Mouse (Mus musculus): ENCODE data around the gene Kif4. TPM values are rescaled to one million over a fixed set of nuclear protein-coding genes. Genes with fewer than 3 reads are reported as not detected.
A peak's percentile ranks its signal among the peaks of the same experiment; 100 is the strongest.

Gene Kif4
- 1 to 10 TPM; 1.9 to 3.5 TPM for total RNA-seq (2021)
- long read RNA-seq, experiment 1, full-length matches to known transcripts = 4 of 7 reads
- long read RNA-seq, experiment 1, partial matches to known transcripts = 1 of 7 reads
- long read RNA-seq, experiment 1, other reads (novel, unspliced or antisense) = 2 of 7 reads
- long read RNA-seq, experiment 2, full-length matches to known transcripts = 4 of 5 reads
- long read RNA-seq, experiment 2, partial matches to known transcripts = 0 of 5 reads
- long read RNA-seq, experiment 2, other reads (novel, unspliced or antisense) = 1 of 5 reads

DNA sequence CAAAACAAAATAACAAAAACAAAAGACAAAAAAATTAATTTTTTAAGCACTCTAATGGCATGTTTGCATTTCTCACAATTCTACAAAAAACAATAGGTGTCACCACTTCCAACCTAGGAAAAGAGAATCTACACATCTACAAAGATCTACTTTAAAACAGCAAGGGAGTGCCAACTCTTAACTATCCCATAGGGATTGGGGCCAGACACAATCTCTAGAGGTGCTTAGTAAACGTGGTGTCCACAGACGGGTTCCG is at the start of gene Kif4:
Gene Kif4 (plus strand): TSS at position 192 of the 256 bp plus-strand sequence.
- DNase-seq = no peak
- intact Hi-C loops (cut with DNase I) = loop anchor here (10.0 kb wide), 2 partner anchors 131 to 319 kb away; partner anchors contain the start of gene Igbp1

DNA sequence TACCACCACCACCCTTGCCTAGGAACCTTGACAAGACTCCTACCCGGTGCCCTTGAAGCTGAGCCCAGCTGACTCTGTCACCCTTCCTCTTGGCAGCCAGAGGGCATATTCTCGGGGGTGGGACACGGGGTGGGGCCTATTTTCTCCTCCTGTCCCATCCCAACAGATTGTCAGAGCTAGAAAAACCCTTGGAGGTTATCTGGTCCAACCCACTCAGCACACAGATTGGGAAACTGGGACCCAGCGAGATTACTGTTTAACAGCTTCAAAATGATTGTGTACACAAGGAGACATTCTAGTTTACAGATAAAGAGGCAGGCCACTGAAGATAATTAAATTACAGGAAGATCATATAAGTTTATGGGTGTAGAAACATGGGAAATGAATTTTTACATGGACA is 30.7 kb upstream of the Kif4 start, which contains the start of gene P2ry4:
Gene P2ry4 (minus strand): TSS at position 79 of the 400 bp plus-strand sequence.
- no peak for DNase-seq
- intact Hi-C loops (cut with DNase I) = no loop called here

DNA sequence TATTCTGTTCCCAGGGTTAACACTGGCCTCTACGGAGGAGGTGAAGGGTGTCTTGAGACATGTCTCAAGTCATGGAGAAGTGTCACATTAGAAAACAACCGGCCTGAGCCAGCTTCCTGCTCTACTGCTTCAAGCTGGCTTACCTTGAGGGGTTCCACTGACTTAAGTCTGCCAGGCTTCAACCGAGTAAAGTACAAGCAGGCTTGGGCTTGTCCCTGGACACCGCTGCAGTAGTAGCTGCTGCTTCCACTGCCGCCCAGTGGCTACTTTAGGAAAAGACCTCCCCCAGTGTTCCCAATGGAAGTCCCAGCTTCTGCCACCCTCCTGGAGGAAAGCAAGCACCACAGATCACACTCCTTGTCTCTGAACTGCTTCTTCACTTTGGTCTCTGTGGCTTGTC is 28.1 kb upstream of the Kif4 start:
- intact Hi-C loops (cut with DNase I) = no loop called here
- peak; percentile 24 to 48 for DNase-seq

DNA sequence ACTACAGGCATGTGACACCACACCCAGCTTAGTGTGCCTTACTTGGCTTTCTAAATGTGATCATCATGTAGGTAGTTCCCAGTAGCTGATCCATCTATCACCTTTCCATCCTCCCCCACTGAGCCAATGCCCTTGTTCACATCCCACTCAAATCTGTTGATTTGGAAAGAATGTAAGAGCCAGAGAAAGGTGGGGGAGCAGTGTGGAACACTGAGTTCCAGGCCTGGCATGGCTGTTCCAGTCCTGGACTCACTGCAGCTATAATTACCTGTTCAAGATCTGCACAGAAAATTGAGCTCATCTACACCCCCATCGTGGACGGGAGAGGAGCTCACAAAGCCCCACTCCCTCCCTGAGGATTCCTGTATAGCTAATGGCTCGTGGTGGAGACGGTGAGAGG is 25.8 kb upstream of the Kif4 start:
- DNase-seq = no peak
- intact Hi-C loops (cut with DNase I) = no loop called here

DNA sequence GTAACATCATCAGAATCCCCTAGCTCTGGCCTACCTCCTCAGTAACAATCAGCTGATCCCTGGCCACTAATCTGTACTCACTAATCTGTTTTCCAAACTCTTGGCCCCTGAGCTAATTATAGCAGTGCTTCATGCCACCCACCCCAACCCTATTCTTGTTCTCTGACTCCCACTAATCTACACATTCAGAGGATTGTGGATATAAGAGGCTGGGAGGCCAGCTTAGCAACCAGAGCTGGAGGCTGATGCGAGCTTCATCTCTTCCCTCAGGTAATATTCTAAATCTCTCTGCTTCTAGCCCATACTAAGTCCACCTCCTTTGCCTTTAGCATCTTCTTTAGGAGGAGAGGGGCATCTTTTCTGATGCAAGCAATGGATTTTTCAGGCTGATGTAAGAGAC is 20.2 kb upstream of the Kif4 start, which contains the start of gene Arr3:
Gene Arr3 (plus strand): TSS at position 184 of the 400 bp plus-strand sequence.
- intact Hi-C loops (cut with DNase I) = no loop called here

GRCm38 (mm10) chrX:100618488-100618887 is 7.0 kb upstream of the Kif4 start:
- intact Hi-C loops (cut with DNase I) = no loop called here

More for the DNA sequence above, 20.2 kb upstream of the Kif4 start, which contains the start of gene Arr3:
- no peak for DNase-seq

DNA sequence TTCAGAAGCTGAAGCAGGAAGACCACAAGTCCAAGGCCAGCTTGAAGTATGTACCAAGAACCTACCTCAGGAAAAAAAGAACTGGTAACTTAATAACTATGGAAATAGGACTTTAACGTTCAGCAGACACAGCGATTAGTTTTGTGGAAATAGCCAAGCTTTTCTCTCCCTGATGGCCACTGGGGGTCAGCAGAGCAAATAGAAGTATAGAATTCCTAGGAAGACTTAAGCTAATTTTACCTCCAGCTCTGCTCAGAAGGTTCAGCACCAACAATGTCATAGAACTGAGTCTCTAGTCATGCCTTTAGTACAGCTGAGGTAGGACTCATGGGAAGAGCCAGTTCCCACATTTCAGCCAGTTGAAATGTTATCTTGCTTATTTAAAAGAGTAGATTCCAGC is 4.2 kb upstream of the Kif4 start:
- DNase-seq = no peak
- intact Hi-C loops (cut with DNase I) = loop anchor here (5.0 to 10.0 kb wide), 3 partner anchors 111 to 323 kb away; partner anchors contain the start of gene Igbp1

More at GRCm38 (mm10) chrX:100618488-100618887, 7.0 kb upstream of the Kif4 start:
- no peak for DNase-seq

- DNase-seq = no peak
- intact Hi-C loops (cut with DNase I) = loop anchor here (5.0 to 10.0 kb wide), 3 partner anchors 108 to 321 kb away; partner anchors contain the start of gene Igbp1
Observed at GRCm38 (mm10) chrX:100624242-100624641, 1.3 kb upstream of the Kif4 start.

DNA sequence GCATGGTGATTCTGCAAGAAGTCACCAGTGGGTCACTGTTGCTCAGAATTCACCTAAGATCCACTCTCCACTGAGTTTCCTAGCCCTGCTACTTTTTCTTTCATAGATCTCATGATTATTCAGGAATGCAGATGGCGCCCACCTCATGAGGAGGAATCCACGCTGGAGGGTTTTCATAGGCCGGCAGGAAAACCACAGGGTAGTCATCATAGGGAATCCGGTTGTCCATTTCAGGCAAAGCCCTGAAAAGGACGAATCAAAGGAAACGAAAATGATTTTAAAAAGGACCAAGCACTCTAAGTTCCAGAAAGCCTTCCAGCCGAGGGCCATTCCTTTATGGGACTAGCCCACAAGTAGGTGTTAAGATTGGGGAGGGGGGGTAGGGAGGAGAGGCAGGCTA is 391 bp upstream of the Kif4 start:
- DNase-seq = no peak
- intact Hi-C loops (cut with DNase I) = loop anchor here (10.0 kb wide), 2 partner anchors 130 to 320 kb away; partner anchors contain the start of gene Igbp1

DNA sequence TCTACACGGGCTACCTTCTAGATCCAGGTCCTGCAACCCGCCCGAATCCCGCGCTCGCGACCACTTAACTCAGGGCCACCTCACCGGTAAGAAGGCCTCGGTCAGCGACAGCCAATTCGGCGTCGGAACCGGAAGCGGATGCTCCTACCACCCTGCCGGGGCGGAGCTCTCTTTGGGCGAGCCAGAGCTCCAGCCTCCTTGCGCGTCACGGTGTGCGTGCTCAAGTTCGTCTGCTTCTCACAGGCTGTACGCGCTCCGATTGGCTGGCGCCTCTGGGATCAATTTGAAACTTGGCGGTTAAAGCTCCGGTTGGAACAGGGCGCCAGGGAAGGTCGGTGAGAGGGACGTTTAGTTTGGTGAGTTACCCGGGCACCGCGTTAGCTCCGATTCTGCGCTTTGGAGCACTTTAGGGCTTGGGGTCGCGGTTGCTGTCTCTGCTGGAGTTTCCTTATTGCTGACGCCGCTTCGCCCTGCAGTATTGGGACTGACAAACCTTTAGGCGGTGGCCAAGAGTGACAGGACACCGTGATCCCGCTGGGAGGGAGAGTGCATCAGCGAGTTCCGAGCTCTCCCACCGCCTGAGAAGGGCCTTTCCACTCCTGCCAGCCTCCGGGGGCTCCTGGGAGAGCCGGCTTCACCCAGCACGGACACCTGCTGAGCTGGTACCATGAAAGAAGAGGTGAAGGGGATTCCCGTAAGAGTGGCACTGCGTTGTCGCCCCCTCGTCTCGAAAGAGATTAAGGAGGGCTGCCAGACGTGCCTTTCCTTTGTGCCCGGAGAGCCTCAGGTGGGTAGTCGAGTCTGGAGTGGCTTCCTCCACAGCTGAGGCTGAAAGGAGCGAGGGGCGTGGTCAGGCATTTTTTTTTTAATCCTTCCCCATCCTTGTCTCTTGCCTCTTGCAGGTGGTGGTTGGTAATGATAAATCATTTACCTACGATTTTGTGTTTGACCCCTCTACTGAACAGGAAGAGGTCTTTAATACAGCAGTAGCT is 561 bp downstream of the Kif4 start, which contains the start of gene Pdzd11:
Gene Pdzd11 (minus strand): TSS at position 767 of the 992 bp plus-strand sequence.
- peak; percentile 88 to 89 for DNase-seq
- intact Hi-C loops (cut with DNase I) = loop anchor here (10.0 kb wide), 2 partner anchors 131 to 319 kb away; partner anchors contain the start of gene Igbp1

DNA sequence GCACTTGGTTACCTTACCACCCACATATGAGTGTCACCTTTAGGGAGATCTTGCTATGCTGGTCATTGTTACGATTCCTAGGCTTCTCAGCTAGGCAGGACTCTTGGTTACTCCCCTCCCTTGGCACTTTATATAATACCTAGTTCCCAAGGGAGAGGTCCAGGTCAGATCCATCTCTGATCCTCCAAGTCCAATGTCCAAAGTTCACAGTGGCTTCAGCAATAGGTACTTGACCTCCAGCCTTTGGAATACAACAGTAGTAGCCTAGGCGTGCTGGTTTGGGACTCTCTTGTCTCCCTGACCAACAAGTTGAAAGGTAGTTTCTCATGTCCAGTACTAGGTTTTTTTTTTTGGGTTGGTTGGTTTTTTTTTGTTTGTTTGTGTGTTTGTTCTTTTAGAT is 3.5 kb downstream of the Kif4 start:
- intact Hi-C loops (cut with DNase I) = loop anchor here (10.0 kb wide), 2 partner anchors 134 to 316 kb away; partner anchors contain the start of gene Igbp1
- no peak for DNase-seq

- no peak for DNase-seq
- intact Hi-C loops (cut with DNase I) = no loop called here
Observed at GRCm38 (mm10) chrX:100638477-100638876, 12.9 kb downstream of the Kif4 start.

GRCm38 (mm10) chrX:100652848-100653247 is 27.3 kb downstream of the Kif4 start:
- intact Hi-C loops (cut with DNase I) = no loop called here
- no peak for DNase-seq

DNA sequence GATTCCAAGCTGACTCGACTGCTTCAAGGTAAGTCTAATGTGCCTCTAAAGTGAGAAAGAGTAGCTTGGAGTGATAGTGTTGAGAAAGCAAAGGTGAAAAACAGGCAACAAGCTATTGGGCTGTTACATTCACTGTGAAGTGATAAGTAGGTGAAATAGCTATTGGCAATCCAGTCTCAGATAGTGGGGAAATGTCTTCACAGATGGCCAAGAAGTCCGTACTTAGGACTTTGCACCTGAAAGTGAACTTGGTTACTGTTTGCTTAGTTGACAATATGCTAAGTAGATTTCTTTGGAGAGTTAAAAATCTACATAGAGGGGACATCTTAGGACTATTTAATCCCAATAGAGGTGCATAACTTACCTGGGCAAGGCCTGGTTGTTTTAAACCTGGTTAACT is 39.3 kb downstream of the Kif4 start:
- no peak for DNase-seq
- intact Hi-C loops (cut with DNase I) = no loop called here

DNA sequence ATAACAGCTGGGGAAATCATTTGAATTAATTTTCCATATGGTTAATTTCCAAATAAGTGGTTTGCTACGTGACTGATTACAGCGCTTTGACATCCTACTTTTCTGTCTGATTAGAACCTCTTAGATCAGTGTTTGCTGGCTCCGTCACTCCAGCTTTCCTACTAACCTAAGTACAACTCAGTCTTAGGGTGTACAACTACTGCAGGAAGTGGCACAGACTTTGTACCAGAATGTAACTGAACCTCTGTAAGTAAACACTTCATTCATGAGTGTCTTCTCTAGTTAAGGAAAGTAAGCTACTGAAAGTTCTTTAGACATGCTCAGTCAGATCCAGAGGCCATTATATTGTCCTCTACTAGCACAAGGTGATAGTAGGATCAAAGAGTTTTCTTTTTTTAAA is 52.7 kb downstream of the Kif4 start:
- intact Hi-C loops (cut with DNase I) = loop anchor here (10.0 kb wide), 1 partner anchor 57 kb away; no protein-coding TSS in a partner anchor
- DNase-seq = no peak

GRCm38 (mm10) chrX:100686527-100686926 is 61.0 kb downstream of the Kif4 start:
- no peak for DNase-seq
- intact Hi-C loops (cut with DNase I) = no loop called here

- intact Hi-C loops (cut with DNase I) = no loop called here
- no peak for DNase-seq
Observed at GRCm38 (mm10) chrX:100687360-100688032, 62.0 kb downstream of the Kif4 start.

- intact Hi-C loops (cut with DNase I) = no loop called here
Observed at GRCm38 (mm10) chrX:100688033-100688370, 62.5 kb downstream of the Kif4 start.

GRCm38 (mm10) chrX:100696776-100697175 is 71.2 kb downstream of the Kif4 start:
- DNase-seq = no peak
- intact Hi-C loops (cut with DNase I) = no loop called here

More at GRCm38 (mm10) chrX:100688033-100688370, 62.5 kb downstream of the Kif4 start:
- no peak for DNase-seq

DNA sequence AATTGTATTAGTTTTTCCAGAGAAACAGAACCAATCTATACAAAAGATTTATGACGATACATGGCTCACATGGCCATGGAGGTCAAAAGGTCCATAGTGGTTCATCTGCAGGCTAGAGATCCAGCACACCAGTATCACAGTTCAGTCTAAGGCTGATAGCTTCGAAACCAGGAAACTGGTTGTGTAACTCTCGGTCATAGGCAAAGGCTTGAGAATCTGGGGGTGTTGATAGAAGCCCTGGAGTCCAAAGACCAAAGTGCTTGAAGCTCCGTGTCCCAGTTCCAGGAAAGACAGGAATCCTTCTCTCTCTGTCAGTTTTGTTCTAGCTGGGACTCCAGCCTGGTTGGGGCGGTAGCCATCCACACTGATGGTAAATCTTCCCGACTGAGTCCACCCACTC is 82.5 kb downstream of the Kif4 start:
- DNase-seq = no peak
- intact Hi-C loops (cut with DNase I) = no loop called here

Measured in heart, postnatal 14 days (tissue).